Mouse (Mus musculus): Measurements from ENCODE around the gene Dmrt1.
"Not testable (repeated sequence)": the region's sequence is repeated elsewhere in the genome, so short reads cannot be mapped to it uniquely, and the experiment has no call there.

Gene Dmrt1

GRCm38 (mm10) chr19:25505360-25506196 lies at the start of gene Dmrt1:
Gene Dmrt1 (plus strand): TSS chr19:25505618.
- in situ Hi-C loops (cut with MboI, MseI) = no loop called here

DNA sequence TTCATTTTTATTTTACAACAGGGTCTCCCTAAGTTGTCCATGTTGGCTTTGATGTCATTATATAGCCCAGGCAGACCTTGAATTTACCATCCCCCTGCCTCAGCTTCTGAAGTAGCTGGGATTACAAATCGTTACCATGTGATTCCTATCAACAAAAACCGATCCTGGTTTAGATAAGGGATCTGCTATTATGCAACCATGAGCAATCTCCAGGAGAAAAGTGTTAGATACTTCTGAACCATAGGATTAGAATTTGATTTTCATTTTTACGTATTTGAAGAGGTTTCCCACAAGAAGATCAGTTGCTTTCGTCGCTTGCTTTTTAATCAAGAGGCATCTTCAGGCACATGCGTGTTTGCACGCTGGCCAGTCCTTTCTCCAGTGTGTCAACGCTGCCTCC lies 44.7 kb upstream of the Dmrt1 start:
- in situ Hi-C loops (cut with MboI, MseI) = no loop called here

- in situ Hi-C loops (cut with MboI, MseI) = no loop called here
These were observed 43.7 kb upstream of the Dmrt1 start for GRCm38 (mm10) chr19:25461553-25462320.

DNA sequence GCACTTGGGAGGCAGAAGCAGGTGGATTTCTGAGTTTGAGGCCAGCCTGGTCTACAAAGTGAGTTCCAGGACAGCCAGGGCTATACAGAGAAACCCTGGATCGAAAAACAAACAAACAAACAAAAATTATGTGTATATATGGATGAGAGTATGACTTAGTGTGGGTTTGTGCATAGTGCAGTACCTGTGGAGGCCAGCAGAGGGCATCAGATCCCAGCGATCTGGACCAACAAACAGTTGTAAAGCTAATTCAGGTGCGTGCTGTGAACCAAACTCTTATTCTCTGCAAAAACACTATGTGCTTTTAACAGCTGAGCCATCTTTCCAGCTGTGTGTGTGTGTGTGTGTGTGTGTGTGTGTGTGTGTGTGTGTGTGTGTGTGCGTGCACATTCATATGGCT lies 29.6 kb upstream of the Dmrt1 start:
- in situ Hi-C loops (cut with MboI, MseI) = not testable (repeated sequence)

DNA sequence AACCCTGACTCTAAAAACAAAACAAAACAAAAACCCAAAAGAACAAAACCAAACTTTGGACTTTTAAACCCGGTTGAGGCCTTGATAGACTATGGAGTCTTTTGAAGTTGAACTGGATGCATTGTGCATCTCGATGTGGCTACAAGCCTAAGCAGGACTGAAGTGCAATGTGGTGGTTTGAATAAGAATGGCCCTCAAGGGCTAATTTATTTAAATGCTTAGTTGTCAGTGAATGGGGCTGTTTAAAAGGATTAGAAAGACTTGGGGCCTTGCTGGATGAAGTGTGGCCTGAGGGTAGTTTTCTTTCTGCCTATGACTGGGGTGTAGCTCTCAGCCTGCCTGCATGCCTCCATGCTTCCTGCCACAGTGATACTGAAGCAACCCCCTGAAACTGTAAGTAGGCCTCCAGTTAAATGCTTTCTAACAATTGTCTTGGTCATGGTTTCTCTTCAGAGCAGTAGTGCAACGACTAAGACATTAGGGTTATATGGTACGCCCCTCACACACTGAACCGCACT lies 26.2 kb upstream of the Dmrt1 start:
- in situ Hi-C loops (cut with MboI, MseI) = no loop called here

DNA sequence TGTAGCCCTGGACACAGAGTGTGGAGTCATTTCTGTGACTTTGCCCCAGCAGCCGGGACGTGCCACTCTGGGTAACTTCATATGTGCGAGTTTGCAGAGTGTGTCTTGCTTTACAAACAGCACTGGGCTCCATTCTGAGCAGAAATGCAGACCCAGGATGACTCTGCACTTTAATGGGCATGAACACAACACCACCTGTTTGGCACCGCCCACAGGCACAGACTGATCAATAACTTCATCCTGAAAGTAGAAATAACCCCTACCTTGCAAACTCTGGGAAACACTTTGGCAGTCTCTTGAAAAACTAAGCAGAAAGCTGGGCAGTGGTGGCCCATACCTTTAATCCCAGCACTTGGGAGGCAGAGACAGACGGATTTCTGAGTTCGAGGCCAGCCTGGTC lies 24.6 kb upstream of the Dmrt1 start:
- in situ Hi-C loops (cut with MboI, MseI) = loop anchor here (10.0 kb wide), 1 partner anchor 1984 kb away; no protein-coding TSS in a partner anchor

DNA sequence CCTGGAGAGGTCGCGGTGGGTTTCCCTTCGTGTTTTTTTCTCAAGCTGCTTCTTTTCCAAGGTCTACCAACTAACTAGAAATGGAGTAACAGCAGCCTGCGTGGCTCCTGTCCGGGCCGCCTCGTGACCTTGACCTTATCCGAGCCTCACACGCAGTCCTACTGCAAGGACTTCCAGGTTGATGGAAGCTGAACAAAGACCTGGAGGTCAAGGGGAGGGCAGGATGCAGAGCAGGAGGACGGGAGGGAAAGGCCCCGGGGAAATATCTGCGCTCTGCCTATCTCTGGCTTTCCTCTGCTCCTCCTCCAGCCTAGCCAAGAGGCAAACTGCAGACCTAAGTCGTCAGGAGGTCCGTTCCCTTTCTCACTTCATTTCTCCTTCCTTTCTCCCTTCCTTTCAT lies 18.9 kb upstream of the Dmrt1 start:
- in situ Hi-C loops (cut with MboI, MseI) = loop anchor here (10.0 kb wide), 1 partner anchor 1978 kb away; no protein-coding TSS in a partner anchor

DNA sequence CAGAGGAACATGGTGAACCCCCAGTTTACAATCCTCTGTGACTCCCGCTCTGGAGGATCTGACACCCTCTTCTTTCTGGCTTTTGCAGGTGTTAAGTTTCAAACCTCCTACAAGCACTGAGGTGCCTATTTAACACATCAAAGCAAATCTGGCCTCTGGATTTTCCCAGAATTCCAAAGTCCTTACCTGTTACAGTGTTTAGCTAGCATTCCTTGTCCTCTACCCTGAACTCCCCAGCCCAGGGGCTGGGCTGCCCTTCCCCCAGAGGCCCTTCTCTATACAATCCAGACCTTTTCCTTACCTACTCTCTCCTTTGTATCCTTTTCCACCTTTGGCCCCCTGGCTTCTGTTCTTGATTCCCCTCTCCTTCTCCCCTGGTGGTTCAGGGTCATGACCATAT lies 18.1 kb upstream of the Dmrt1 start:
- in situ Hi-C loops (cut with MboI, MseI) = loop anchor here (10.0 kb wide), 1 partner anchor 1977 kb away; no protein-coding TSS in a partner anchor

DNA sequence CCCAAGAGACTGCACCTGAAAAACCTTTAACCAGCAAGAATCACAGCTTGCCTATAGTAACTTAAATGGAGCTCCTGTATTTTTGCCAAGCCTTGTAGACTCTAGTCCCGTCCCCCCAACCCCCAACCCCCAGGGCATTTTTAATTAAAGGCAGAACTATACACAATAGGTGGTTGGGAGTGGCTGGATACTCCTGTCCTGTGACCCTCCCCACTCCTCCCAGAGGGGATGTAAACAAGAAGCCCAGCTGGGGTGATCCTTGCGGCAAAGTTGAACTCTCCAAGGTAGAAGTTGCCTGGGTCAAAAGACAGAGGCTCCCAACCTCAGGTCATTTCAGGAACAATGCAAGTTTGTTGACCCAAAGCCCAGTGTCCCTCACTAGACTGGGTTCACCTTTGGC lies 16.9 kb upstream of the Dmrt1 start:
- in situ Hi-C loops (cut with MboI, MseI) = loop anchor here (10.0 kb wide), 1 partner anchor 1976 kb away; no protein-coding TSS in a partner anchor

- in situ Hi-C loops (cut with MboI, MseI) = loop anchor here (10.0 kb wide), 1 partner anchor 1975 kb away; no protein-coding TSS in a partner anchor
These were observed 15.9 kb upstream of the Dmrt1 start for GRCm38 (mm10) chr19:25489546-25489945.

GRCm38 (mm10) chr19:25497434-25497833 lies 8.0 kb upstream of the Dmrt1 start:
- in situ Hi-C loops (cut with MboI, MseI) = no loop called here

GRCm38 (mm10) chr19:25504878-25505277 lies 540 bp upstream of the Dmrt1 start:
- in situ Hi-C loops (cut with MboI, MseI) = no loop called here

GRCm38 (mm10) chr19:25506616-25507015 lies 1.2 kb downstream of the Dmrt1 start:
- in situ Hi-C loops (cut with MboI, MseI) = no loop called here

- in situ Hi-C loops (cut with MboI, MseI) = no loop called here
These were observed 9.6 kb downstream of the Dmrt1 start for GRCm38 (mm10) chr19:25514986-25515530.

- in situ Hi-C loops (cut with MboI, MseI) = no loop called here
These were observed 18.7 kb downstream of the Dmrt1 start for GRCm38 (mm10) chr19:25524156-25524555.

DNA sequence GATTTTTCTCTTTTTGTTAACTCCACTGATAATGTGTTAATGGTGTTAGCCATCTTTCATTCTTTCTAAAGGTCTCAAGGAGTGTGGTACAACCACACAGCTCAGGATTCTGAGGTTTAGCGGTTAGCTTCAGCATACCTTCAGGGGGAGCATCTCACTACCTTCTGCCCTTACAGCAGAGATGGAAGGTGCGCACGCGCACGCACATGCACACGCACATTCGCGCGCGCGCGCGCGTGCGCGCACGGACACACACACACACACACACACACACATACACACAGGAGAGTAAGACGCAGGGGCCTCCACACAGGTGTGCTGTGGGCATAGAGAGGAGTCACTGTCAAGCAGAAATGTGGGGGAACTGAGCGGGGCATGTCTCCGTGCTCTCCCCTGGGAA lies 20.3 kb downstream of the Dmrt1 start:
- in situ Hi-C loops (cut with MboI, MseI) = loop anchor here (5.0 kb wide), 1 partner anchor 42 kb away; no protein-coding TSS in a partner anchor

GRCm38 (mm10) chr19:25529673-25530072 lies 24.3 kb downstream of the Dmrt1 start:
- in situ Hi-C loops (cut with MboI, MseI) = loop anchor here (5.0 kb wide), 1 partner anchor 38 kb away; no protein-coding TSS in a partner anchor

DNA sequence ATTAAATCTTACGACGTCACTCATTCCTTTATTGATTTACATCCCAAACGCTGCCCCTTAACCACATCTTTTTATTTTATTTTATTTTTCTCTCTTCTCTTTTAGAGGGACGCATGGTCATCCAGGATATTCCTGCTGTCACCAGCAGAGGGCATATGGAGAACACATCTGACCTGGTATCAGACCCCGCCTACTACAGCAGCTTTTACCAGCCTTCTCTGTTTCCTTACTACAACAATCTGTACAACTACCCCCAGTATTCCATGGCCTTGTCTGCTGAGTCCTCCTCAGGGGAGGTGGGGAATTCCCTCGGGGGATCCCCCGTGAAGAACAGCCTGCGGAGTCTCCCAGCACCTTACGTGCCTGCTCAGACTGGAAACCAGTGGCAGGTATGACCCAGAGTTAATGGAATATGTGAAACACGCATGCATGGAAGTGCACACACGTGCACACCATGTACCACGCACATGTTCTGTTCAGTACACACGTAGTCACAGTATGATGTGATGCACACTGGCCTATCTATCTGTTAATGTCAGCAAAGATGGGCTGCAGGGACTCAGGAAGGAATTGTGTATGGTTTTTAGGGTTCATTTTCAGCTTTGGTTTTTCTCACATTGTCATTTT lies 40.4 kb downstream of the Dmrt1 start:
- in situ Hi-C loops (cut with MboI, MseI) = no loop called here

- in situ Hi-C loops (cut with MboI, MseI) = no loop called here
These were observed 41.7 kb downstream of the Dmrt1 start for GRCm38 (mm10) chr19:25547086-25547643.

- in situ Hi-C loops (cut with MboI, MseI) = no loop called here
These were observed 44.9 kb downstream of the Dmrt1 start for GRCm38 (mm10) chr19:25550346-25550745.

GRCm38 (mm10) chr19:25551053-25551452 lies 45.6 kb downstream of the Dmrt1 start:
- in situ Hi-C loops (cut with MboI, MseI) = no loop called here

Measured in regulatory T cell (primary cell).